Mouse (Mus musculus) layer of hippocampus, adult 6 months (tissue): ENCODE measurements around the gene Gm21996. TPM values are rescaled to one million over a fixed set of nuclear protein-coding genes. Genes with fewer than 3 reads are reported as not detected.

Experiments used
- long read RNA-seq, 2 experiments: library from polyadenylated mRNA; unstranded; transcript quantifications; one replicate each; pipeline ENCODE4 v2.0.0; 2019 to 2020
- polyA plus RNA-seq: library from polyadenylated mRNA; unstranded; fragments of <200 nt; fragmentation: Nextera tagmentation; gene quantifications from 2 replicates; pipeline ENCODE4 v1.2.3, GENCODE M21; 2021

Gene Gm21996
- polyA plus RNA-seq = not detected in 2 replicates
- long read RNA-seq, experiment 1 = 0 reads
- long read RNA-seq, experiment 2 = 0 reads

GRCm38 (mm10) chrY:89745432-89745831 lies at the start of gene Gm21996:
Gene Gm21996 (minus strand): TSS chrY:89745532.

